Mouse (Mus musculus) spleen, embryonic (tissue): ENCODE data around the gene Fig4.

ENCODE experiments used
- CTCF ChIA-PET: fragments of 350-600 bp; sonication (Branson Sonifier 250); formaldehyde crosslinking; loops from one replicate; lab custom pipeline; 2022; lab: Charles Lee

The Fig4 gene

DNA sequence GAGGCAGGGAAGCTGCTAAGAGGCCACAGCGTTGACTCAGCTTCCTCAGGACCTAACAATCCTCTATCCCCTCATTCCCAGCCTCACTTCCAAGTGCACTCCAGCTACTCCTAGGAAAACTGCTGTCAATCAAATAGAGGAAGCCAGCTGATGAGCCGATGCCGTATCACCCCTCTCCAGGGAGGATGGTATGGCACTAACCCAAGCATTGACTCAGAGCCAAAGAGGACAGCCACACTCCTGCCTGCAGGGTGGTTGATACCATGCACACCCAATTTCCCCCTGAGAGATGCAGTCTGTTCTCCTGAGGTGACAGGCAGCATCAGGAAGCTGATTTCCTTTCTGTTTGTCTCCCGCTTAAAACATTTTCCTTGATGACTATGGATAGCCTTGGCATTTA is 81.9 kb downstream of the Fig4 start:
- CTCF ChIA-PET, result no interaction called here

DNA sequence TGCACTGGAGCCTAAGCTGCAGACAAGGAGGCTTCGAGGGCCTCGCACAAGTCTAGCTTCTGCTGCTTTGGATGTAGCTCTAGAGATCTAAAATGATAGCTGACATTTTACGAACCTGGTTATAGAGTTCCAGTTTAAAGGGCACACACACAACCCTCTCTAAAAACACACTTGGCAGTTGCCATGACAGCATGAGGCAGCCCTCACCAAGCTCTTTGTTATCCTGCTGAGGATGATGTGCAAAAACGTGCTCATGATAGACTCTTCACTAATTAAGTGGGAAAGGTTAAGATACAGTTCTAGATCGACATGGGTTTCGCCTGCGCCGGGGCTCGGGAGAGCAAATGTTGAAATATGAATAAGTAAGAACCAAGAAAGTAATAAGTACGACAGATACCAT is 84.2 kb downstream of the Fig4 start:
- CTCF ChIA-PET, result no interaction called here

- CTCF ChIA-PET, result no interaction called here
Measured at GRCm38 (mm10) chr10:41214083-41214482, 89.0 kb downstream of the Fig4 start.

DNA sequence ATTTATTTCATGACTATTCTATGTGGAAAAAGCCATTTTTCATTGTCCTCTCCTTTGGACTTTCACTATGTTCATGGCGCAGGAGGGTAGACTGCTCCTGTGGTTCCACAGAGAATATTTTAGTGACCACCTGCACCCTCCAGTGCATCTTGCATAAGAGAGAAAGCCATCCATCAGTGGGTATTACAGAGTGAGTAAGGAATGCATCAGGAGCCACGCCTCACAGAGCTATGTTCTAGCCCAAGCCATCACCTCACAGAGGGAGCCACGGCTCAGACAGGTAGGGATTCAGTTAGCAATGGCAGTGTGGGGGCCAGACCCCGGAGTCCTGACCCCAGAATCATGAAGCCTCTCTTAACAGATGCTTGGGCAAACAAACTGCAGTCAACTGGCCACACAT is 93.5 kb downstream of the Fig4 start:
- CTCF ChIA-PET, result no interaction called here

DNA sequence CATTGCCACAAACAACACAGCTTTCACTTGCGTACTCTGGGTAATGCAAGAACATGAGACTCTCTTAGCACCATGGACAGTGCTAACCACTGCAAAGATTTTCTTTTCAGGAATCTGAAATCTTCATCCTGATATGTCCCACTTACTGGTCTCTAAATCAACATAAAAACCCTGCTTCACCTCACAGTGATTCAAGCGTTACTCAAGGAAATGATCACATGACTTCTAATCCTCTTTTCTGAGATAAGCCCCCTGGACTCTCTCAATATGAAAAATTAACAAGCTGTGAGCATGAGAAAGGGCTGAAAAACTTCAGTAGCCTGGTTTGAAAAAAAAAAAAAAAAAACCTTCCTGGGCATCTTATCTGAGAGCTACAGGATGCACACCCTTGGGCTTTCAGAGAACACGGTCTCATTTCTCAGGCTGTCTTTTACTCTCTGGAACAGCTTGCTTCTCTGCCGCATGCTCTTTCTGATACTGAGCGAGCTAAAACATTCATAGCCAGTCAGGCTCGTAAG is 94.1 kb downstream of the Fig4 start:
- CTCF ChIA-PET, result no interaction called here

GRCm38 (mm10) chr10:41205647-41206046 is 97.4 kb downstream of the Fig4 start:
- CTCF ChIA-PET, result no interaction called here

DNA sequence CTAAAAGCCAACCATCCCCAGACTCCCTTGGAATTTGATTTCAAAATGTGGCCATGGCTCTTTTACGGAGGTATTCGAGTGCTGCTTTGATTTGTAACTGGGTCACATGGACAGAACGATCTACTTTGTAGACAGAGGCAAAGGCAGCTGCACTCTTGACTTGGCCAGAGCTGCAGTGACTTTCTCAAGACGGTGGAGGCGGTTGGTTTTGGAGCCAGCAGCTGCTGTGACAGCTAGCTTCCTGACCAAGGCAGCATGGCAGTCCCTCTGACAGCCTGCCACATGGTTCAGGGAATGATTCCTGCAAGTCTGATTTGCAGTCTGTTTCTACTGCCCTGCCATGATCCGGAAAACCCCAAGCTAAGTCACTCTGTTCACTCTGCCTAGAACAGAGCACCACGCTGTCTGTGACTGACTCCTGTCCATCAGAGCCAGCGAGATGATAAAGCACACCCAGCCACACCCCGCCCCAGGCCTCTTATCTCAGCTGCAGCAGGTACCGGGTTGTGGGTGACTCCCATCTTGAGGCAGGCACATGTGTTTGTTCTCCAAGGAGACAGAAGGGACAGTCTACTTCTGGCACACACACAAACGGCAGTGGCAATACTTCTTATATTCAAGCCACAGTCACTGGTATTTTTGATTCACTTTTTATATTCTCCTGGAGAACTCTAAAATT is 98.3 kb downstream of the Fig4 start:
- CTCF ChIA-PET, result no interaction called here

DNA sequence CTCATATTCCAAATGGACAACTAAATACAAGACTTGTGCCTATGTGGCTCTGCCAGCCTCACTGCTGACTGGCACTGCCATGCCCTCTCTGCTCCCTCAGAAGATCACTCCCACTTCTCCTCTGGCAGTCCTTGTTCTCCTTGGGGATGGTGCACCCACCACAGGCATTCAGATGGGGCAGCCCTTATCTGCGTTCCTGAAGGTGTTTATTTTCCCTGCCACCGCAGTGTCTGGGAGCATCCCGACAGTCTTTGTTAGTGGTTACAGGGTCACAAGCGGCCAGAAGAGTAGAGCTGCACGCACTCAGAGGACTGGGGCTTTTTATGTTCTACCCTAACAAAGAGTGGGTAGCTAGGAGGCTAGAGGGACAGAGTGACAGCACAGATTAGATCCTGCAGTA is 98.9 kb downstream of the Fig4 start:
- CTCF ChIA-PET, result no interaction called here

GRCm38 (mm10) chr10:41198719-41199118 is 104.3 kb downstream of the Fig4 start:
- CTCF ChIA-PET, result no interaction called here

DNA sequence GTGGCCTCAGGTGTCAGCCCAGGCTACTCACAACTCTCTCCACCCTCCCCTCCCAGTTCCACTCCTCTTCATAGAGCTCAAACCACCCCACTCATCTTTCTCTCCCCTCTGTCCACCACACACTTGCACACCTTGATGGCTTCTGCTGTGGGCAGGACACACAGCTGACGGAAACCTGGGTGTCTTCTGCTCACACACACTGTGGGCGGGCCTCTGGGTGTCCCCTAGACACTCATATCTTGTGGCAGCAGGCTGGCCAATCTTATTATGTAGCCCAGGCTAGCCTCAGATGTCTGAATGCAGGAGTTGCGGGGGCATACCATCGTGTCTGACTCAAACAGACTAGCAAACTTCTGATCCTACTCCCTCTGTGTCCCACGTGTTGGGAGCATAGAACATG is 105.3 kb downstream of the Fig4 start:
- CTCF ChIA-PET, result no interaction called here

DNA sequence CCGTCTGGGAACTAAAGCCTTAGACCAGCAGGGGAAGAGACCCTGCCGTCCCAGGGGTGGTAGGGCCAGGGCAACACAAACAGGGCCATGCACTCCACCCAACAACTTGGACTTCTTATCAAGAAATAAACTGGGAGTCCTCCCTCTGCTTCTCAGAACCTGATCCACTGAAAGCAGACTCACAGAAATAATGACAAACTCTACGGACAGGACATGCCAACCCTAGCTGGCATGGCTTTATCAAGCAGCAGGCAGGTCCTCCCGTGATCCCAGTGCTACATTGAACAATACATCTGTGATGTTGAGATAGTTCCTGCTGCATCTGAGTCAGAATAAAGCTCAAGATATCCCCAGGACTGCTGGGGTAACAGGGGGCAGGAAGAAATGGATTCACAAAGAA is 106.8 kb downstream of the Fig4 start:
- CTCF ChIA-PET, result no interaction called here

DNA sequence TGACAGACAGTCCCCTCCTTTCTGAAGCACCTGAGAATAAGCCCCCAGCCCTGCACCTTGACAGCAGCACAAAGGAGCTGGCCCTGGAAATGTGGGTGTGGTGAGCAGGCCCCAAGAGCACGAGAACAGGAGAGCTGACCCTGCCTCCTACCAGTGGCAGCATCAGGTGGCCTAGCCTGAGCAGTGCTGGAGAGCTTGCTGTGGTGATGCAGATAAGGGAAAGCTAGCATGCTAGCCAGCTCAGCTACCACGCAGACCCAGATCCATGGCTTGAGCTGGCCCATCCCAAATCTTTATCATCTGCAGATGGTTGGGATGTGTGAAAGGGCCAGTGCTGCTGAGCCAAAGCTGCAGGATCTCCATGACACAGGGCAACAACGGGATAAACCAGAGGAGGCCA is 113.7 kb downstream of the Fig4 start:
- CTCF ChIA-PET, result no interaction called here

DNA sequence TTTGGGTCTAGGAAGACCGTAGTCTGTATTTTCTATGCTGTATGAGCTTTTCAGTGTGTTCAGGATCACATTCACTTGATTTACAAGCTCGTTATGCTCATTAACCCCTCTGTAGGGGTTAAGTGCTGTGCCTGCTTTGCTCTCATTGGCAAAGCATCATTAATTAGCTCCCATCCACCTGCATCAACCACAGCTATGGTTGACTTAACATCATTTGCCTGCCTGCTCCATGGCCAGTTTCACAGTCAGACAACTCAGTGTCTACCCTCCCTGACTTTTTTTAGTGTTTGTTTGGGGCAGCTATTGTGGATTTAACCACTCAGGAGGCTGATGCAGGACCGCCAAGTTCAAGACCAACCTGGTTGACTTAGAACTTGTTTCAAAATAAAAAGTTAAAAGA is 119.1 kb downstream of the Fig4 start:
- CTCF ChIA-PET, result no interaction called here

GRCm38 (mm10) chr10:41182644-41183043 is 120.4 kb downstream of the Fig4 start:
- CTCF ChIA-PET, result no interaction called here

DNA sequence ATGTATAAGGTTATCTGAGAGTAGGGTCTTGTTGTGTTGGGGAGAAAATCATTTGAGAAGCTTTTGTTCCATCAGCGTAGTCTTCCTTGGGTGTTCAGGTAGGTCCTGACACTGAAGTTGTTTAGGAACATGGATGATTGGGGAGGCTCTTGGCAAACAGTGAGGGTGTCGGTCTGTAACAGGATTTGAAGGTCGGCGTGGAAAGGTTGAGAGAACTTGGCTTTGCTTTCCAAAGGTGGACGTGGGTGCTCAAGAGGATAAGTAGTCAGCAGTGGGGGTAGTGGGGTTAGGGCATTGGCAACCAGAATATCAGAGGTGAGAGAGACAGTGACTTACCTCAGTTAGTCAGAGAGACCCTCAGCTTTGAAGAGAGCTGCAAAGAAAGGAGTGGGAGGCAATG is 136.9 kb downstream of the Fig4 start:
- CTCF ChIA-PET, result no interaction called here

DNA sequence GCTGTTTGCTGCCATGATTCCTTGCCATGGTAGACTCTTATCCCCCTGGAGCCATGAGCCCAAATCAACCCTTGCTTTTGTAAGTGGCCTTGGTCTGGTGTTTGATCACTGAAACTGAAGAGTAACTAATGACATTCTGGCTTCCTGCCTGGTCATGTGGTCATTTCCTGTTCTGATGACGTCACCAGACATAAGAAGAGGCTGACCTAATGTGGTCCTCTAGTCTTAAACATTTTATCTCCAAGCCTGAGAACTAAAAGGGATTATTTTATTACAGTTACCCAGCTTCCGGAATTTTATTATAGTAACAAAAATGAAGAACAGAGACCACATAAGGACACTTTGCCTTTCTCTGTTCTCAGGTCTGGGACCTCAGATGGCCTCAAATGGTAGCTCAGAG is 140.0 kb downstream of the Fig4 start:
- CTCF ChIA-PET, result no interaction called here

- CTCF ChIA-PET, result no interaction called here
Measured at GRCm38 (mm10) chr10:41157296-41157695, 145.8 kb downstream of the Fig4 start.

DNA sequence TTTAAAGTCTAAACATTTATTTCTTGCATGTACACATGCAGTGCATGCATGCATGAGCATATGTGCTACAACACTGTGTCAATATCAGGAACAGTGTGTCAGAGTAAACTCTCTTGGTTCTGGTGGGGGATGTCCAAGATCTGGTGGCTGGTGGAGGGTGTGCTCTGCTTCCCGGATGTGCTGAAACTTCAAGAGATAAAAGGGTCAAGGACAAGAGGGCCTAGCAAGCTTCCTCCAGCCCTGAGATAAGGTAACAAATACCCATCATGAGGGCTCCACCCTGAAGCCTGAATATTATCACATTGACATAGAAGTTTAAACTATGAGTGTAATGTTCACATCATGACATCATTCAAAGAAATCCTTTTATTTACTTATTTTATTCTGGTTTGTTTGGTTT is 146.4 kb downstream of the Fig4 start:
- CTCF ChIA-PET, result no interaction called here

- CTCF ChIA-PET, result no interaction called here
Measured at GRCm38 (mm10) chr10:41153229-41153750, 149.8 kb downstream of the Fig4 start.

DNA sequence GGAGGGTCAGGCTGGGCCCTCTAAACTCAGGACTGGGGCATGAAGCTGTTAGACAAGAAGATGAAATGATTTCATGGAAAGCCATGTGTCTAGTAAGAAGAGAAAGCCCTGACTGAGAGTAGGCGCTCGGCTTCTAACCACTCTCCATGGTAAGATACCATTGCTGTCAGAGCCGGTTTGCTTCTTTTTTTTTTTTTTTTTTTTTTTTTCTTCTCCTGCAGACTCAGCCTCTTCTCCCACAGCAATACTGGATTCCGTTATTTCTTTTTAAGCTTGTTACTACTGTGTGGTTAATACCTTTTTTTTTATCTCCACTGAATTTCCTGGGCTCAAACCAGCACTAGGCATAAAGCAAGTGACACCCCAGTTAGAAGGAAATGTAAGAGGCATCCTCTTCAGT is 151.2 kb downstream of the Fig4 start:
- CTCF ChIA-PET, result no interaction called here

GRCm38 (mm10) chr10:41151441-41151840 is 151.6 kb downstream of the Fig4 start:
- CTCF ChIA-PET, result no interaction called here

GRCm38 (mm10) chr10:41151021-41151420 is 152.0 kb downstream of the Fig4 start:
- CTCF ChIA-PET, result no interaction called here

- CTCF ChIA-PET, result interaction anchor here (0.6 kb wide), 1 partner anchor 23 kb away, joined by 4 read pairs; no protein-coding TSS in a partner anchor
Measured at GRCm38 (mm10) chr10:41150496-41150895, 152.6 kb downstream of the Fig4 start.

DNA sequence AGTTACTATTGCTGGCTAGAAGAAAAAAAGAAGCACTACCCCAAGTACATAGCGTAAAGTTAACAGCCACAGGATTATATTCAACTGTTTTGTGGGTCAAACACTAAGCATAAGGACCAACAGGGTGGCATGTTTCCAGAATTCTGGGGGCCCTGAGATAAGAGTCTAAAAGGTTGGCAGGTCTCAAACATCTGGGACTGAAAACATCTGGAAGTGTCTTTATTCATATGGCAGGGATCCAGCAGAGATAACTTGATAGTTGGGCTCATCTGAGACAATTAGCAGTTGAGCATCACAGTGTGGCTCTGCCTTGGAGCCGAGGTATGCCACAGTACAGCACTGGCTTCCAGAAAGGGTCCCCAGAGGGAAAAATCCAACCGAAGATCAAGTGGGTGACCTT is 153.8 kb downstream of the Fig4 start:
- CTCF ChIA-PET, result no interaction called here
